Mouse (Mus musculus) thymus, adult 2 months (tissue): ENCODE data around the gene Gpc1.

Source experiments
- CTCF ChIP-seq: fragments of 200-500 bp; IDR thresholded peaks from 2 replicates; pipeline ENCODE4 v1.5.1; 2012; ENCODE audit warnings: mild to moderate bottlenecking, control low read depth, low read length, moderate library complexity, borderline replicate concordance; ENCODE audit not compliant: control insufficient read depth, poor library complexity, insufficient read depth; ENCODE audit errors: extremely low read depth
- POLR2A ChIP-seq: fragments of 200-500 bp; IDR thresholded peaks from 2 replicates; pipeline ENCODE4 v1.6.1; 2012; ENCODE audit warnings: mild to moderate bottlenecking, low read length, control low read depth, moderate library complexity; ENCODE audit not compliant: control insufficient read depth, poor library complexity, insufficient read depth; ENCODE audit errors: extremely low read depth

- TF ChIP-seq CTCF, result no peak
- TF ChIP-seq POLR2A, result no peak
These were observed 6.7 kb downstream of the Gpc1 start for GRCm38 (mm10) chr1:92837931-92838833.
